Mouse (Mus musculus) cortical plate, adult 2 months (tissue): ENCODE measurements around the gene Sel1l. TPM values are rescaled to one million over a fixed set of nuclear protein-coding genes. Genes with fewer than 3 reads are reported as not detected.

Experiments
- H3K27ac ChIP-seq: fragments of 200-500 bp; 2 replicates; pipeline ENCODE4 v1.5.1; 2012; ENCODE audit warnings: low read length, control low read depth, inconsistent platforms; ENCODE audit not compliant: insufficient read depth
- H3K4me1 ChIP-seq: fragments of 200-500 bp; 2 replicates; pipeline ENCODE4 v1.6.1; 2011; ENCODE audit warnings: low read length; ENCODE audit not compliant: control insufficient read depth, insufficient read depth
- H3K4me3 ChIP-seq: fragments of 200-500 bp; 2 replicates; pipeline ENCODE4 v1.5.1; 2011; ENCODE audit warnings: mild to moderate bottlenecking, low read length, control low read depth; ENCODE audit not compliant: insufficient read depth
- CTCF ChIP-seq: fragments of 200-500 bp; IDR thresholded peaks from 2 replicates; pipeline ENCODE4 v1.5.1; 2011; ENCODE audit warnings: mild to moderate bottlenecking, control low read depth, low read length; ENCODE audit not compliant: insufficient read depth; ENCODE audit errors: extremely low read depth
- POLR2A ChIP-seq: fragments of 200-500 bp; IDR thresholded peaks from 2 replicates; pipeline ENCODE4 v1.6.1; 2011; ENCODE audit warnings: mild to moderate bottlenecking, low read length, control low read depth; ENCODE audit not compliant: insufficient read depth; ENCODE audit errors: extremely low read depth
- polyA plus RNA-seq: library from polyadenylated mRNA; depleted of rRNA; stranded (reverse); fragments of >200 nt; gene quantifications from 2 replicates; pipeline ENCODE4 v1.2.3, GENCODE M21; 2012

The Sel1l gene
- polyA plus RNA-seq, 1 experiment = 107 TPM

GRCm38 (mm10) chr12:91848394-91849044 is 438 bp downstream of the Sel1l start:
- H3K4me1 ChIP-seq = peaks cover 2% of the 10 kb centered on the region
- no peak overlapping the region; the same call in 1 of the 2 replicates for H3K27ac ChIP-seq
- TF ChIP-seq CTCF (no peak), POLR2A (no peak)
- peak overlapping the region; percentile 81 for H3K4me3 ChIP-seq

- H3K4me3 ChIP-seq = no peak overlapping the region
- no peak overlapping the region for H3K27ac ChIP-seq
- no peak for TF ChIP-seq CTCF
- no peak for TF ChIP-seq POLR2A
- H3K4me1 ChIP-seq = peaks cover 2% of the 10 kb centered on the region
These were observed 2.9 kb downstream of the Sel1l start for GRCm38 (mm10) chr12:91846038-91846437.

- Histone ChIP-seq H3K27ac (no peak overlapping the region), H3K4me1 (peaks cover 2% of the 10 kb centered on the region)
- TF ChIP-seq CTCF (no peak), POLR2A (no peak)
These were observed 3.6 kb downstream of the Sel1l start for GRCm38 (mm10) chr12:91845393-91845792.

DNA sequence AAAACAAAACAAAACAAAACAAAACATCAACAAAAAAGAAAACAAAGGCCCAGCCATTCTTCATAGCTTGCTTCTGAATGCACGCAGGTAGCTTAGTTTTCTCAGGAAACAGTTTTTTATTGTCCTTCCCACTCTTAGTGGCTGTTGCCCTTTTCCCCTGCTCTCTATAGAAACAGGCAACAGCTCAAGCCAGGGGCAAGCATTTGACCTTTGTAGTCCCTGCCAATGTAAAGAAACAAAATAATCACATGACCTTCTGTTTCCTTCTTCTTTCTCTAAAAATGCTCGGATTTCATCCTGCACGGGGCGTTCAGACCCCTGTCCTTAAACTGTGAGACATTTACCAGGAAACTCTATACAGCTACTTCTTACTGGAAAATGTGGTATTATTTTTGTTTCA is 4.4 kb downstream of the Sel1l start:
- peaks cover 2% of the 10 kb centered on the region for H3K4me1 ChIP-seq
- no peak overlapping the region for H3K27ac ChIP-seq
- no peak overlapping the region for H3K4me3 ChIP-seq
- TF ChIP-seq CTCF (no peak), POLR2A (no peak)

More at GRCm38 (mm10) chr12:91845393-91845792, 3.6 kb downstream of the Sel1l start:
- no peak overlapping the region for H3K4me3 ChIP-seq

GRCm38 (mm10) chr12:91843888-91844287 is 5.1 kb downstream of the Sel1l start:
- Histone ChIP-seq H3K4me3 (no peak overlapping the region), H3K27ac (no peak overlapping the region), H3K4me1 (peaks cover 2% of the 10 kb centered on the region)
- TF ChIP-seq CTCF = no peak

DNA sequence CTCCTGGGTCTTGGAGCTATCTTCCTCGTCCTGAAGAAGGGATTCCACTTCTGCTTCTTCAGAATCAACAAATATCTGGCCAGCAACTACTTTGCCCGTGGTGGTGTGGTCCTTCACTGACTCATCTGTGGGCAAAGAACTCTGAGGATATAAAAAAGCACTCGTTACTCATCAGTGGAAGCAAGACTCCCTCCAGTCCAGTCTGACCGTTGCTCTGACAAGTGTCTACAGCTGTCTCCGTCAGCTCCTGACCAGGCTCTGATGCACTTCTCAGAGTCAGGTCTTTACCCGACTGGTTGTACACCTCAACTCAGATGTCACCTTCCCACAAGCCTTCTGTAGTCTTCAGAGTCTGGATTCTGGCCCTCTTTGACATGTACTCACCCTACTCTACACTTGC is 7.2 kb downstream of the Sel1l start:
- TF ChIP-seq CTCF (no peak), POLR2A (no peak)
- H3K27ac ChIP-seq = no peak overlapping the region
- no peaks in the 10 kb centered on the region; the same call in none of the 2 replicates for H3K4me1 ChIP-seq
- H3K4me3 ChIP-seq = no peak overlapping the region

DNA sequence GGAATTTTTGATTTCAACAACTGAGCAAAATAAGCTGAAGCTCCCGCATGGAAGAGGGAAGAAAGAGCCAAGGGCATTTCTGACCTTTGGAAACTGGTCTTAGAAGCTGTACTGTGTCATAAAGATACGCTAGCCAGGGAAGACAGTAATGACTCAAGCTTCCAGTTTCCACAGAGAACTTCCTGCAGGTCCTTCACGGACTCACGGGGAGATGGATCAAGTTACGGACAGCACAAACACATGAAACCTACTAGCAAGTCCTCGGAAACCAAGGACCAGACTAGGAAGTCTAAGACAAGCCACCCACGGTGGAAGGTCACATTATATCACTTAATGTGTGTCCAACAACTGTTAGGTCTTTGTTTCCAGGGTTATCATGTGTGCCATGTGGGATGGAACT is 10.7 kb downstream of the Sel1l start:
- TF ChIP-seq POLR2A (no peak), CTCF (no peak)
- no peak overlapping the region for H3K4me3 ChIP-seq
- no peaks in the 10 kb centered on the region for H3K4me1 ChIP-seq
- no peak overlapping the region for H3K27ac ChIP-seq

GRCm38 (mm10) chr12:91837401-91838065 is 11.4 kb downstream of the Sel1l start:
- no peak for TF ChIP-seq CTCF
- TF ChIP-seq POLR2A = no peak
- Histone ChIP-seq H3K27ac (no peak overlapping the region), H3K4me3 (no peak overlapping the region), H3K4me1 (no peaks in the 10 kb centered on the region)

DNA sequence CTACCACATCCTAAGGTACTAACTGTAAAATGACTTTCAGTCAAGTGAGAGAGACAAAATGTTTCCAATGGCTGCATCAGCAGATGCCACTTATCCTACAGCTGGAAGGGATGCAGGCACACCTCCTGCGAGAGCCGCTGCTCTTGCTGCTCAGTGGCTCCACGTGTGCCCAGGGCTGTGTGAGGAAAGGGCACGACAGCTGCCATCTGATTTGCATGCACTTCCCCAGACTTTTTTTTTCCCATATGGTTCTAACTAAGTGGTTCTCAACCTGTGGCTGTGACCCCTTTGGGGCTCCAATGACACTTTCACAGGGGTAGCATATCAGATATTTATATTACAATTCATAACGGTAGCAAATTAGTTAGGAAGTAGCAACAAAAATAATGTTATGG is 15.0 kb downstream of the Sel1l start:
- TF ChIP-seq POLR2A (no peak), CTCF (no peak)
- H3K27ac ChIP-seq = no peak overlapping the region
- H3K4me3 ChIP-seq = no peak overlapping the region
- no peaks in the 10 kb centered on the region for H3K4me1 ChIP-seq
